Mouse (Mus musculus) heart, embryonic 14.5 days (tissue): ENCODE data around the gene Cdhr2. TPM values are rescaled to one million over a fixed set of nuclear protein-coding genes. Genes with fewer than 3 reads are reported as not detected.

ENCODE experiments used
- ATAC-seq: fragments of 200-750 bp; cut with Nextera tagmentation; 2 replicates; pipeline ENCODE4 v1.8.0; 2017; ENCODE audit warnings: low read depth, moderate TSS enrichment; ENCODE audit not compliant: insufficient number of reproducible peaks, insufficient read depth, low FRiP score
- H3K27ac ChIP-seq, 2 experiments: fragments of 200-500 bp in 1 of 2; fragments of 300-500 bp in 1 of 2; sonication (generic) in 1 of 2; replicated peaks in 1 of 2; 2 replicates each; pipeline ENCODE4 v1.5.1; 2012 to 2014; ENCODE audit warnings: low read depth in 2 of 2, low read length in 2 of 2, control low read depth in 1 of 2, mild to moderate bottlenecking in 1 of 2, mixed read lengths in 1 of 2; ENCODE audit not compliant: control insufficient read depth in 1 of 2, insufficient read depth in 1 of 2
- H3K27me3 ChIP-seq: fragments of 300-500 bp; sonication (generic); 2 replicates; pipeline ENCODE4 v1.6.1; 2014; ENCODE audit warnings: mild to moderate bottlenecking, low read length, control low read depth; ENCODE audit not compliant: control insufficient read depth, insufficient read depth
- H3K36me3 ChIP-seq: fragments of 300-500 bp; sonication (generic); 2 replicates; pipeline ENCODE4 v1.6.1; 2014; ENCODE audit warnings: mild to moderate bottlenecking, control low read depth, low read length, mixed read lengths; ENCODE audit not compliant: control insufficient read depth, insufficient read depth
- H3K4me1 ChIP-seq, 2 experiments: fragments of 200-500 bp in 1 of 2; fragments of 300-500 bp in 1 of 2; sonication (generic) in 1 of 2; 2 replicates each; pipeline ENCODE4 v1.6.1; 2012 to 2014; ENCODE audit warnings: low read length in 2 of 2, control low read depth in 1 of 2, mixed read lengths in 1 of 2; ENCODE audit not compliant: control insufficient read depth in 2 of 2, insufficient read depth in 2 of 2
- H3K4me2 ChIP-seq: fragments of 300-500 bp; sonication (generic); 2 replicates; pipeline ENCODE4 v1.6.1; 2014; ENCODE audit warnings: mild to moderate bottlenecking, low read length
- H3K4me3 ChIP-seq, 2 experiments: fragments of 200-500 bp in 1 of 2; fragments of 300-500 bp in 1 of 2; sonication (generic) in 1 of 2; 2 replicates each; pipeline ENCODE4 v1.5.1; 2012 to 2014; ENCODE audit warnings: low read length in 2 of 2, mild to moderate bottlenecking in 2 of 2, control low read depth in 1 of 2, low read depth in 1 of 2, moderate library complexity in 1 of 2; ENCODE audit not compliant: control insufficient read depth in 1 of 2, insufficient read depth in 1 of 2
- H3K9ac ChIP-seq: fragments of 300-500 bp; sonication (generic); 2 replicates; pipeline ENCODE4 v1.6.1; 2014; ENCODE audit warnings: mild to moderate bottlenecking, low read length
- H3K9me3 ChIP-seq: fragments of 300-500 bp; sonication (generic); 2 replicates; pipeline ENCODE4 v1.6.1; 2016; ENCODE audit warnings: low read length, control low read depth; ENCODE audit not compliant: control insufficient read depth
- WGBS: fragments of 180-500 bp; shearing (Covaris S2); extraction: QIAGEN DNeasy Blood & Tissue Kit; methylation state at CpG from one replicate; pipeline ENCODE4 v1.1.7; 2014; 5-methylcytosine and 5-hydroxymethylcytosine counted together
- polyA plus RNA-seq: library from polyadenylated mRNA; unstranded; fragments of >200 nt; fragmentation: Nextera tagmentation; extraction: Ambion mirVana; gene quantifications from 2 replicates; pipeline ENCODE4 v1.2.1, GENCODE M21; 2014

The Cdhr2 gene
- polyA plus RNA-seq, 1 experiment from 2014 or later: not detected

- peaks cover 64% of the 10 kb centered on the region for H3K27me3 ChIP-seq
- no peaks in the 10 kb centered on the region for H3K36me3 ChIP-seq
- ATAC-seq: no peak
- H3K4me2 ChIP-seq: no peak overlapping the region
- 49% methylated on average over 6 of the region's 6 CpGs for WGBS
- H3K4me3 ChIP-seq: no peak overlapping the region
- no peaks in the 10 kb centered on the region for H3K9me3 ChIP-seq
- H3K9ac ChIP-seq: no peak overlapping the region
- H3K27ac ChIP-seq: no peak overlapping the region
- H3K4me1 ChIP-seq: peaks cover 5 to 14% of the 10 kb centered on the region in 2 experiments; a peak in 3 of 4 replicates
Observed at GRCm38 (mm10) chr13:54753733-54754132, 52.5 kb downstream of the Cdhr2 start.

GRCm38 (mm10) chr13:54754169-54755080, 53.2 kb downstream of the Cdhr2 start:
- no peak overlapping the region for H3K4me2 ChIP-seq
- H3K4me1 ChIP-seq: peaks cover 5 to 12% of the 10 kb centered on the region in 2 experiments; a peak in 3 of 4 replicates
- H3K9ac ChIP-seq: no peak overlapping the region
- WGBS: 26% methylated on average over 12 of the region's 12 CpGs
- H3K9me3 ChIP-seq: no peaks in the 10 kb centered on the region
- H3K27ac ChIP-seq: no peak overlapping the region
- no peaks in the 10 kb centered on the region for H3K36me3 ChIP-seq
- peaks cover 64% of the 10 kb centered on the region for H3K27me3 ChIP-seq
- no peak for ATAC-seq
- H3K4me3 ChIP-seq: no peak overlapping the region

- Histone ChIP-seq H3K9ac (no peak overlapping the region), H3K36me3 (no peaks in the 10 kb centered on the region), H3K27ac (no peak overlapping the region), H3K27me3 (peaks cover 64% of the 10 kb centered on the region), H3K9me3 (no peaks in the 10 kb centered on the region), H3K4me3 (no peak overlapping the region), H3K4me1 (peaks cover 5% of the 10 kb centered on the region in 2 experiments; a peak in 3 of 4 replicates), H3K4me2 (no peak overlapping the region)
- WGBS: 3% methylated on average over 9 of the region's 9 CpGs
- ATAC-seq: no peak
Observed at GRCm38 (mm10) chr13:54755201-54755830, 54.1 kb downstream of the Cdhr2 start.

- H3K4me3 ChIP-seq: no peak overlapping the region
- H3K9ac ChIP-seq: no peak overlapping the region
- WGBS: 78% methylated on average over 8 of the region's 8 CpGs
- no peak overlapping the region for H3K4me2 ChIP-seq
- H3K9me3 ChIP-seq: no peaks in the 10 kb centered on the region
- no peak overlapping the region for H3K27ac ChIP-seq
- H3K4me1 ChIP-seq: peaks cover 5% of the 10 kb centered on the region in 2 experiments; a peak in 3 of 4 replicates
- ATAC-seq: no peak
- H3K27me3 ChIP-seq: peaks cover 64% of the 10 kb centered on the region
- H3K36me3 ChIP-seq: no peaks in the 10 kb centered on the region
Observed at GRCm38 (mm10) chr13:54756156-54756712, 55.0 kb downstream of the Cdhr2 start.

GRCm38 (mm10) chr13:54757093-54757830, 56.0 kb downstream of the Cdhr2 start:
- Histone ChIP-seq H3K4me3 (no peak overlapping the region), H3K9me3 (no peaks in the 10 kb centered on the region), H3K4me1 (peaks cover 5% of the 10 kb centered on the region in 2 experiments; a peak in 3 of 4 replicates), H3K27ac (no peak overlapping the region), H3K9ac (no peak overlapping the region), H3K27me3 (peaks cover 57% of the 10 kb centered on the region), H3K36me3 (no peaks in the 10 kb centered on the region), H3K4me2 (peak overlapping the region; percentile 67)
- ATAC-seq: no peak
- WGBS: 46% methylated on average over 10 of the region's 10 CpGs

GRCm38 (mm10) chr13:54758045-54758755, 56.9 kb downstream of the Cdhr2 start:
- peak; percentile 75 for ATAC-seq
- no peak overlapping the region for H3K27ac ChIP-seq
- H3K36me3 ChIP-seq: no peaks in the 10 kb centered on the region
- peaks cover 5% of the 10 kb centered on the region in 2 experiments; a peak in 3 of 4 replicates for H3K4me1 ChIP-seq
- peaks cover 61% of the 10 kb centered on the region for H3K27me3 ChIP-seq
- H3K4me2 ChIP-seq: peak overlapping the region; percentile 67
- WGBS: under 1% methylated on average over 43 of the region's 43 CpGs
- H3K4me3 ChIP-seq: peak overlapping the region; percentile 29 to 34
- no peak overlapping the region for H3K9ac ChIP-seq
- H3K9me3 ChIP-seq: no peaks in the 10 kb centered on the region
